Mouse (Mus musculus): ENCODE measurements around the gene Cd47. TPM values are rescaled to one million over a fixed set of nuclear protein-coding genes. Genes with fewer than 3 reads are reported as not detected.
A peak's percentile ranks its signal among the peaks of the same experiment; 100 is the strongest.

Cd47 gene
- total and polyA plus RNA-seq, 3 experiments = 102 to 277 (median 142) TPM

DNA sequence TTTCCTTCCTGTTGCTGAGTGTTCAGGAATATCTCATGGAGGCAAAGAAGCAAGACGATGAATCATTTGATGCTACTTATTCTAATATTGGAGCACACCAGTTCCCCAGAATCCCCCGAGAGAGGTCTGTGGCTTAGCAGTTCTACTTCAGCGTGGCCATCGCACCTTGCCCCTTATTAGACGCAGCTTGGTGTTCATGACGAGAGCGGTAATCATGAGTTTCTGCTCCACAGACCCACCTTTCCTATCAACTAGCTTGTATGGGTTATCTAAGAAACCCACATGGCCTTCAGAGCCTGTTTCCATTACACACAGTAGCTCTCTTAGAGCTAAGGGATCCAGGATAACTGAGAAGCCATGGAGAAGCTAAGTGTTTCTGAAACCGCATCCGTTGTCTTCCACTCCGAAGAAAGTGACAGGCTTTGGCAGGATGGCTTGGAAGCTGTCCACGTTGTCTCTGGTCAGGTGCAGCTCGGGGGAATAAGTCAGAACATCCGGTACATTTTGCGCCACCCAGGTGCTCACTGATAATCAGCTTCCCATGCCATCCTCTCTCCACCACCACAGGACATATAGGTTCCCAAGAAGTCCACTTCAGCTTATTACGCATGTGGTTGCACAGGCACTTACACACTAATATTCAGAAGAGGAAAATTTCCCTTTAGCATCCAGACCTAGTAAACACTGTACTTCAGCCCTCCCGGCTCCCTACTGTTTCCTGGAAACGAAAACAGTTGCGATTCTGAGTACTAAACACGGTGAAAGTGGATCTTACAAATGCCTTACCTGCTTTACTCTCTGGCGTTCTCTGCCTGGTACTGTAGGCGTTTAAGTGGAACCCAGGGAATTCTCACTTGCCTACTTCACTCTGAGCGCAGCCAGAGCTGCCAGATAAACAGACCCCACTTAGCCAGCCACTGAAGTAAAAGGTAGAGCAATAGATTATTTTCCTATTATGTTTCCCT is 25.0 kb upstream of the Cd47 start:
- Histone ChIP-seq H3K4me2 (ENCODE audit: insufficient read depth, low read depth, poor library complexity, severe bottlenecking) (peak overlapping the region; percentile 84), H3K79me2 (replicated peaks; ENCODE audit: control insufficient read depth, extremely low read depth, insufficient read depth, poor library complexity, severe bottlenecking) (no peaks in the 10 kb centered on the region), H3K36me3 (replicated peaks in 1 of 2; ENCODE audit: control insufficient read depth in 1 of 2, insufficient read depth in 1 of 2, low read length in 1 of 2) (no peaks in the 10 kb centered on the region), H3K9ac (ENCODE audit: insufficient read depth, low read depth) (no peak overlapping the region), H3K9me3 (replicated peaks; ENCODE audit: low read length) (no peaks in the 10 kb centered on the region), H3K27me3 (replicated peaks) (no peaks in the 10 kb centered on the region), H3K27ac (ENCODE audit: insufficient read depth, low read depth) (no peak overlapping the region), H3K4me1 (ENCODE audit: control insufficient read depth in 1 of 2, insufficient read depth in 2 of 2) (peaks cover 12 to 35% of the 10 kb centered on the region in 2 experiments), H3K4me3 (replicated peaks in 1 of 3; ENCODE audit: low read depth in 2 of 3, low read length in 2 of 3, poor library complexity in 1 of 3) (no peak overlapping the region)
- peak; percentile 85 for DNase-seq (ENCODE audit: extremely low read depth)
- in situ Hi-C loops (cut with MboI; ENCODE audit: low pct_ligation_motif_present, low pct_unique_long_range_greater_than_20kb, low sequenced_read_pairs) = no loop called here
- dilution Hi-C loops (cut with MboI; ENCODE audit: extremely low pct_ligation_motif_present, extremely low pct_unique_long_range_greater_than_20kb, low sequenced_read_pairs) = no loop called here
- TF ChIP-seq POLR2AphosphoS2 (IDR thresholded peaks at IDR 0.05; ENCODE audit: low read depth, low read length) = no peak
- TF ChIP-seq TBP (conservative IDR thresholded peaks at IDR 0.05; ENCODE audit: low read depth, low read length) = no peak
- TF ChIP-seq TCF12 (IDR thresholded peaks at IDR 0.05; ENCODE audit: low read depth, low read length) = 0 out of 2 replicates have a peak, but pooled peaks have one; percentile 31
- no peak for TF ChIP-seq E2F4 (IDR thresholded peaks at IDR 0.05; ENCODE audit: insufficient replicate concordance, low read depth, low read length)
- TF ChIP-seq NRF1 (IDR thresholded peaks at IDR 0.05; ENCODE audit: low read depth, low read length) = no peak
- peak; percentile 16; the same call in 1 of the 2 replicates for TF ChIP-seq JUN (IDR thresholded peaks at IDR 0.05; ENCODE audit: insufficient read depth, low read depth, low read length)
- peak; percentile 69 for TF ChIP-seq MEF2A (IDR thresholded peaks at IDR 0.05; ENCODE audit: borderline replicate concordance, low read depth, low read length)
- no peak for TF ChIP-seq HCFC1 (IDR thresholded peaks at IDR 0.05; ENCODE audit: low read depth, low read length)
- TF ChIP-seq EP300 (IDR thresholded peaks at IDR 0.05; ENCODE audit: low read length) = peak; percentile 75
- TF ChIP-seq MAX (IDR thresholded peaks at IDR 0.05; ENCODE audit: low read length) = peak; percentile 62
- TF ChIP-seq IRF4 (IDR thresholded peaks at IDR 0.05; ENCODE audit: low read depth, low read length) = peak; percentile 40
- no peak for TF ChIP-seq USF1 (IDR thresholded peaks at IDR 0.05; ENCODE audit: low read depth, low read length)
- no peak for TF ChIP-seq NELFE (IDR thresholded peaks at IDR 0.05; ENCODE audit: low read depth, low read length)
- TF ChIP-seq ZNF384 (IDR thresholded peaks at IDR 0.05; ENCODE audit: low read depth, low read length) = no peak
- no peak for TF ChIP-seq RCOR1 (conservative IDR thresholded peaks at IDR 0.05; ENCODE audit: low read depth, low read length)
- TF ChIP-seq ZMIZ1 (IDR thresholded peaks at IDR 0.05; ENCODE audit: low read depth, low read length) = no peak
- no peak for TF ChIP-seq BHLHE40 (IDR thresholded peaks at IDR 0.05; ENCODE audit: low read depth, low read length)
- TF ChIP-seq PAX5 (IDR thresholded peaks at IDR 0.05; ENCODE audit: low read length) = no peak
- TF ChIP-seq USF2 (conservative IDR thresholded peaks at IDR 0.05; ENCODE audit: low read depth, low read length) = no peak
- TF ChIP-seq ELF1 (IDR thresholded peaks at IDR 0.05; ENCODE audit: low read depth, low read length) = no peak
- TF ChIP-seq ETS1 (conservative IDR thresholded peaks at IDR 0.05; ENCODE audit: low read depth, low read length) = peak; percentile 79; the same call in 1 of the 2 replicates
- TF ChIP-seq GABPA (IDR thresholded peaks at IDR 0.05; ENCODE audit: insufficient replicate concordance, low read depth, low read length) = no peak
- no peak for TF ChIP-seq MYC (IDR thresholded peaks at IDR 0.05; ENCODE audit: low read depth, low read length)
- TF ChIP-seq CHD2 (IDR thresholded peaks at IDR 0.05; ENCODE audit: low read length) = peak; percentile 56; the same call in 1 of the 2 replicates
- peak; percentile 65; the same call in 1 of the 2 replicates for TF ChIP-seq JUND (conservative IDR thresholded peaks at IDR 0.05; ENCODE audit: low read depth, low read length)
- TF ChIP-seq CTCF (conservative IDR thresholded peaks at IDR 0.05 in 1 of 2, IDR thresholded peaks at IDR 0.05 in 1 of 2; ENCODE audit: low read depth in 2 of 2, low read length in 2 of 2) = no peak
- TF ChIP-seq MAFK (IDR thresholded peaks at IDR 0.05; ENCODE audit: insufficient replicate concordance, low read length) = no peak; the same call in 1 of the 2 replicates
- TF ChIP-seq RAD21 (IDR thresholded peaks at IDR 0.05; ENCODE audit: low read depth, low read length) = no peak; the same call in 1 of the 2 replicates
- TF ChIP-seq ZKSCAN1 (IDR thresholded peaks at IDR 0.05; ENCODE audit: borderline replicate concordance, low read depth, low read length) = no peak
- TF ChIP-seq SIN3A (IDR thresholded peaks at IDR 0.05; ENCODE audit: low read length) = no peak
- no peak for TF ChIP-seq MXI1 (IDR thresholded peaks at IDR 0.05; ENCODE audit: low read depth, low read length)
